Mouse (Mus musculus): ENCODE data around the gene Higd2a. TPM values are rescaled to one million over a fixed set of nuclear protein-coding genes. Genes with fewer than 3 reads are reported as not detected.
A peak's percentile ranks its signal among the peaks of the same experiment; 100 is the strongest.

The Higd2a gene
- polyA plus RNA-seq, 2 experiments from 2014 or later, result 98.7 to 110 TPM

- peak; percentile 36 for ATAC-seq
Measured at GRCm38 (mm10) chr13:54621960-54622521, 32.0 kb downstream of the Higd2a start.

GRCm38 (mm10) chr13:54629128-54629527 is 39.1 kb downstream of the Higd2a start:
- no peak for ATAC-seq

- no peak for ATAC-seq
Measured at GRCm38 (mm10) chr13:54632731-54633277, 42.8 kb downstream of the Higd2a start.

GRCm38 (mm10) chr13:54635011-54635410 is 45.0 kb downstream of the Higd2a start:
- ATAC-seq, result no peak

Other genes with a start within 250 kb of the Higd2a start
- gene Cplx2, start 218.9 kb upstream of the Higd2a start, polyA plus RNA-seq (2017; shearing (Covaris generic)), result not detected
- 10 to 100 TPM; 23.8 to 34.9 TPM for gene Thoc3, start 121.4 kb upstream of the Higd2a start, polyA plus RNA-seq (2017; shearing (Covaris generic))
- gene Simc1, start 86.4 kb upstream of the Higd2a start, polyA plus RNA-seq (2017; shearing (Covaris generic)), result 10 to 100 TPM; 13.2 to 13.9 TPM
- 100 to 1,000 TPM in 1 of 2 experiments, 10 to 100 TPM in 1; 67.3 to 104 TPM for gene 4833439L19Rik, start 24.8 kb upstream of the Higd2a start, polyA plus RNA-seq (2017; shearing (Covaris generic))
- 1 to 10 TPM; 3.8 to 5.0 TPM for gene Arl10, start 15.2 kb upstream of the Higd2a start, polyA plus RNA-seq (2017; shearing (Covaris generic))
- 10 to 100 TPM; 59.5 to 64.6 TPM for gene Nop16, start 117 bp upstream of the Higd2a start, polyA plus RNA-seq (2017; shearing (Covaris generic))
- 10 to 100 TPM; 15.6 to 16.2 TPM for gene Cltb, start 21.1 kb downstream of the Higd2a start, polyA plus RNA-seq (2017; shearing (Covaris generic))
- 100 to 1,000 TPM in 1 of 2 experiments, 10 to 100 TPM in 1; 86.1 to 109 TPM for gene Faf2, start 31.6 kb downstream of the Higd2a start, polyA plus RNA-seq (2017; shearing (Covaris generic))
- gene Rnf44, start 103.7 kb downstream of the Higd2a start, polyA plus RNA-seq (2017; shearing (Covaris generic)), result 10 to 100 TPM; 25.5 to 30.0 TPM
- not detected for gene Cdhr2, start 111.3 kb downstream of the Higd2a start, polyA plus RNA-seq (2017; shearing (Covaris generic))
- not detected for gene Gprin1, start 159.7 kb downstream of the Higd2a start, polyA plus RNA-seq (2017; shearing (Covaris generic))
- gene Sncb, start 176.4 kb downstream of the Higd2a start, polyA plus RNA-seq (2017; shearing (Covaris generic)), result 1 to 10 TPM in 1 of 2 experiments, under 1 TPM in 1; 0.30 to 1.1 TPM
- not detected for gene Eif4e1b, start 193.8 kb downstream of the Higd2a start, polyA plus RNA-seq (2017; shearing (Covaris generic))
- gene Tspan17, start 199.2 kb downstream of the Higd2a start, polyA plus RNA-seq (2017; shearing (Covaris generic)), result 1 to 10 TPM; 2.1 to 2.7 TPM